Comparison of ENCODE assay signal across 7 mouse cellular contexts in genomic region chr17:36161129-36162051, GRCm38 (mm10). TPM values are rescaled to one million over a fixed set of nuclear protein-coding genes. Genes with fewer than 3 reads are reported as not detected.
DNase-seq lines count a peak whose midpoint lies in the region; ATAC-seq lines count a peak whose summit lies in the region.

No protein-coding gene starts in this region.

- H3K4me3 ChIP-seq in hindbrain, embryonic 11.5 days (ENCODE audit: low read depth, low read length) = no peak overlapping the region
- peak overlapping the region; percentile 20; the same call in 1 of the 2 replicates for H3K4me3 ChIP-seq in liver, embryonic 16.5 days (ENCODE audit: low read depth, low read length)
- peak overlapping the region; percentile 25 for H3K4me3 ChIP-seq in stomach, embryonic 15.5 days (replicated peaks)

- H3K9ac ChIP-seq in hindbrain, embryonic 11.5 days (ENCODE audit: low read depth, low read length) = no peak overlapping the region
- no peak overlapping the region for H3K9ac ChIP-seq in liver, embryonic 16.5 days (ENCODE audit: low read depth, low read length)
- H3K9ac ChIP-seq in stomach, embryonic 15.5 days = no peak overlapping the region

- H3K27me3 ChIP-seq in hindbrain, embryonic 11.5 days (ENCODE audit: control insufficient read depth, insufficient read depth, low read length) = peaks cover 67% of the 10 kb centered on the region
- peaks cover 54% of the 10 kb centered on the region for H3K27me3 ChIP-seq in liver, embryonic 16.5 days (ENCODE audit: control insufficient read depth, insufficient read depth, low read depth, low read length)
- peaks cover 58% of the 10 kb centered on the region for H3K27me3 ChIP-seq in stomach, embryonic 15.5 days (replicated peaks)

- no peak overlapping the region for H3K27ac ChIP-seq in hindbrain, embryonic 11.5 days (ENCODE audit: low read depth, low read length)
- no peak overlapping the region for H3K27ac ChIP-seq in liver, embryonic 16.5 days (ENCODE audit: low read length)
- no peak overlapping the region for H3K27ac ChIP-seq in stomach, embryonic 15.5 days

- H3K9me3 ChIP-seq in hindbrain, embryonic 11.5 days (ENCODE audit: control insufficient read depth, low read length) = no peaks in the 10 kb centered on the region
- H3K9me3 ChIP-seq in liver, embryonic 16.5 days (replicated peaks; ENCODE audit: control insufficient read depth, low read length) = no peaks in the 10 kb centered on the region
- H3K9me3 ChIP-seq in stomach, embryonic 15.5 days = no peaks in the 10 kb centered on the region

- ATAC-seq in hindbrain, embryonic 11.5 days (ENCODE audit: low FRiP score) = no peak
- ATAC-seq in liver, embryonic 16.5 days (ENCODE audit: low read depth) = no peak
- ATAC-seq in stomach, embryonic 15.5 days (ENCODE audit: insufficient read depth, low FRiP score, low read depth) = no peak

- DNase-seq in retina, postnatal 1 day = peak; percentile 29
- DNase-seq in retina, embryonic 14.5 days (ENCODE audit: low spot score) = no peak
- DNase-seq in hindbrain, embryonic 11.5 days (ENCODE audit: low spot score) = no peak
- DNase-seq in frontal cortex, postnatal 14 days (ENCODE audit: low spot score in 2 of 2) = no peak
- DNase-seq in cerebellum, adult 8-10 months = no peak

- no peaks in the 10 kb centered on the region for H3K4me1 ChIP-seq in hindbrain, embryonic 11.5 days (replicated peaks; ENCODE audit: control insufficient read depth, insufficient read depth, low read length)
- no peaks in the 10 kb centered on the region for H3K4me1 ChIP-seq in liver, embryonic 16.5 days (ENCODE audit: control insufficient read depth, low read depth, low read length)
- H3K4me1 ChIP-seq in stomach, embryonic 15.5 days = 0 out of 2 replicates have a peak, but pooled peaks cover 5% of the 10 kb centered on the region

- H3K4me2 ChIP-seq in hindbrain, embryonic 11.5 days (replicated peaks; ENCODE audit: low read depth, low read length) = peak overlapping the region; percentile 21; the same call in 1 of the 2 replicates
- peak overlapping the region; percentile 12 for H3K4me2 ChIP-seq in liver, embryonic 16.5 days (ENCODE audit: low read depth, low read length)
- H3K4me2 ChIP-seq in stomach, embryonic 15.5 days = peak overlapping the region; percentile 40

- WGBS in hindbrain, embryonic 11.5 days = 2% methylated on average over 53 of the region's 56 CpGs
- WGBS in liver, embryonic 16.5 days (ENCODE audit: insufficient replicate concordance) = 2% methylated on average over 56 of the region's 56 CpGs
- WGBS in stomach, embryonic 15.5 days = 2% methylated on average over 46 of the region's 56 CpGs

- H3K36me3 ChIP-seq in hindbrain, embryonic 11.5 days (ENCODE audit: control insufficient read depth, insufficient read depth, low read length) = no peaks in the 10 kb centered on the region
- no peaks in the 10 kb centered on the region for H3K36me3 ChIP-seq in liver, embryonic 16.5 days (ENCODE audit: control insufficient read depth, insufficient read depth)
- H3K36me3 ChIP-seq in stomach, embryonic 15.5 days = no peaks in the 10 kb centered on the region

RNA-seq across cellular contexts. Expression of gene Gm8909, which starts 6.9 kb away (rescaled TPM):
- polyA plus RNA-seq in hindbrain, embryonic 11.5 days (2014; fragmentation: Nextera tagmentation; extraction: Ambion mirVana) = not detected in 2 replicates
- not detected in 2 replicates for polyA plus RNA-seq in liver, embryonic 16.5 days (2015; fragmentation: Nextera tagmentation; extraction: Ambion mirVana)
- 0.79 and 0.94 TPM in 2 replicates for polyA plus RNA-seq in stomach, embryonic 15.5 days (2015; fragmentation: Nextera tagmentation; extraction: Ambion mirVana)

RNA-seq across cellular contexts. Expression of gene H2-T3, which starts 28.7 kb away (rescaled TPM):
- not detected in 2 replicates for polyA plus RNA-seq in hindbrain, embryonic 11.5 days (2014; fragmentation: Nextera tagmentation; extraction: Ambion mirVana)
- 0.19 TPM in 1 of 2 replicates, not detected in the other for polyA plus RNA-seq in liver, embryonic 16.5 days (2015; fragmentation: Nextera tagmentation; extraction: Ambion mirVana)
- polyA plus RNA-seq in stomach, embryonic 15.5 days (2015; fragmentation: Nextera tagmentation; extraction: Ambion mirVana) = 4.5 and 5.6 TPM in 2 replicates

RNA-seq across cellular contexts. Expression of gene Gm7030, which starts 32.2 kb away (rescaled TPM):
- not detected in 2 replicates for polyA plus RNA-seq in hindbrain, embryonic 11.5 days (2014; fragmentation: Nextera tagmentation; extraction: Ambion mirVana)
- not detected in 2 replicates for polyA plus RNA-seq in liver, embryonic 16.5 days (2015; fragmentation: Nextera tagmentation; extraction: Ambion mirVana)
- 0.30 TPM in 1 of 2 replicates, not detected in the other for polyA plus RNA-seq in stomach, embryonic 15.5 days (2015; fragmentation: Nextera tagmentation; extraction: Ambion mirVana)

RNA-seq across cellular contexts. Expression of gene Gm19684, which starts 39.9 kb away (rescaled TPM):
- polyA plus RNA-seq in hindbrain, embryonic 11.5 days (2014; fragmentation: Nextera tagmentation; extraction: Ambion mirVana) = not detected in 2 replicates
- polyA plus RNA-seq in liver, embryonic 16.5 days (2015; fragmentation: Nextera tagmentation; extraction: Ambion mirVana) = not detected in 2 replicates
- not detected in 2 replicates for polyA plus RNA-seq in stomach, embryonic 15.5 days (2015; fragmentation: Nextera tagmentation; extraction: Ambion mirVana)
